Mouse (Mus musculus) spleen, adult 18-20 months (tissue): ENCODE measurements around the gene Zfp382.
"Not testable (repeated sequence)": the region's sequence is repeated elsewhere in the genome, so short reads cannot be mapped to it uniquely, and the experiment has no call there.

Source experiments
- DNase-seq, 2 experiments: peaks; one replicate each; pipeline ENCODE4 v3.0.0; 2022; ENCODE audit warnings: mixed read lengths in 2 of 2

Gene Zfp382

DNA sequence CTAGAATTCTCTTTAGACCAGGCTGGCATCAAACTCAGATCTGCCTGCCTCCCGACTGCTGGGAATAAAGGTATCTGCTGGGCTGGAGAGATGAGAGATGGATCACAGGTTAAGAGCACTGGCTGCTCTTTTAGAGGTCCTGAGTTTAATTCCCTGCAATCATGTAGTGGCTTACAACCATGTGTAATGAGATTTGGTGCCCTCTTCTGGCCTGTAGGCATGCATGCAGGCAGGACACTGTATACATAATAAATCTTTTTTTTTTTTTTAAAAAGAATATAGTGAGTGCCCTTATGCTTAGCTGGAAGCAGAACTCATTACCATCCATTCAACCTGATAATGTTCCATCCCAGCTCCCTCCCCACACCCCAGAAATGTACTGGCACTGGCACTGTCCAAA is 32.3 kb downstream of the Zfp382 start:
- DNase-seq: no peak

- no peak for DNase-seq
Measured at GRCm38 (mm10) chr7:30155507-30155906, 33.8 kb downstream of the Zfp382 start.

- DNase-seq: no peak
Measured at GRCm38 (mm10) chr7:30163113-30163512, 41.4 kb downstream of the Zfp382 start.

- DNase-seq: no peak
Measured at GRCm38 (mm10) chr7:30164745-30165144, 43.0 kb downstream of the Zfp382 start.

- DNase-seq: no peak
Measured at GRCm38 (mm10) chr7:30168914-30169582, 47.3 kb downstream of the Zfp382 start.

DNA sequence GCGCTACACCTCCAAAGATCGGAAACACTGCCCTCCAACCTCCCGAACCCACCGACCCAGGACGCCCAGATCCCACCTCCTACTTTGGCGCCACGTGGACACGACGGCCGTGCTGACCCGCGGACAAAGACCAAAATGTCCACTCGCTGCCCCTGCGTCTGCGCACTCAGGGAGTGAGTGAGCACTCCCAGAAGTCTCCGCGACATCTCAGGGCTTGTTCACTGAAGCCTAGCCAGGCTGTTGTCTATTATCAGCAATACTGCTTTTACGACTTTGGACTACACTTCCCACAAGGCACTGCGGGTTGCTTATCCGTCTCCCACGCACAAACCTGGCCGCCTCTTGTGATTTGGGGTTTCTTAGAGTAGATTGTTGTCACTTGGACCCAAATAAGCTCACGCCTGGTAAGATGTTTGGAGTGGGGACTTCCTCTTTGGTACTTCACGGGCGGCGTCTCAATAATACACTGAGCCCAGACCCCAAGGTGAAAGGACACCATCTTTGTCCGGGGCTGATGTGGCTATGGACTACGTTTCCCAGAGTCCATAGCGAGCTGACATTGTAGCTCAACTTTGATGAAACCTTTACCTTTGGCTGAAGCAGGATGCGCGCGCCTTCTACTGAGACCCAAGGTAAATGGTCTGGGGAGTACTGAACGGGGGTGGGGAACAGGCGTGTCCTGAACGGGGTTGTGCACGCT is 48.0 kb downstream of the Zfp382 start, which contains the start of gene Zfp146:
TSS of gene Zfp146 (minus strand) at position 168 of the 700 bp plus-strand sequence.
- DNase-seq: peak; percentile 76 to 86

DNA sequence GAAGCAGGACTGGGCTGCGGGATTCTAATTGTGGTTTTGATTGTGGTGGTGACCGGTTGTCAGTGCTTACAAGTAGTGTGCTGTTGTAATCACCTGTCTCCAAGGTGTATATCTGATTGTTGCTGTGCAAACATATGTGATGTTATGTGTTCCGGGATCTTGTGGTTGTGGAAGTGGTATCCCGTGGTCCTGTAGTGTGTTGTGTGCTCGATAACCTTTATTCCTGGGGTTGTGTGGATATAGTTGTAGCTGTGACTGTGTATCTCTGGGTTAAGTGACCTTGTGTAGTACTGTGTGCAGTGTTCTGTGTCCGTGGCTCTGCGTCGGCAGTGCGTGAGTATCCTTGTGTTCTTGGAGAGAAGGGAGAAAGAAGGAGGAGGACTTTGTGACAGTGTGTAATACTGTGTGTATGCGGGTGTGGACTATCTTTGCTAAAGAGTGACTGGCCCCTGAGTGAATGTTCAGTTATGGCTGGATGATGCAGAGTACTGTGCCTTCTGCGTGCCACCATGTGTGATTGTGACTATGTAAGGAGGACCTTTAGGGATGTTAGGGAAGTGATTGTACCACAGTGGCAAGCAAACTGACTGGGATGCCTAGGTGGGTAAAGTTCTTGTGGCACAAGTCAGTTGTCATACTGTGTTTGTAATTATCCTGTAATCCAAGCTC is 48.7 kb downstream of the Zfp382 start:
- no peak for DNase-seq

- DNase-seq: no peak
Measured at GRCm38 (mm10) chr7:30176474-30176873, 54.7 kb downstream of the Zfp382 start.

- no peak for DNase-seq
Measured at GRCm38 (mm10) chr7:30178256-30178655, 56.5 kb downstream of the Zfp382 start.

GRCm38 (mm10) chr7:30181308-30181707 is 59.6 kb downstream of the Zfp382 start:
- peak; percentile 42 to 69 for DNase-seq

- DNase-seq: not testable (repeated sequence)
Measured at GRCm38 (mm10) chr7:30181929-30182328, 60.2 kb downstream of the Zfp382 start.

- not testable (repeated sequence) for DNase-seq
Measured at GRCm38 (mm10) chr7:30183189-30183588, 61.4 kb downstream of the Zfp382 start.

GRCm38 (mm10) chr7:30183879-30184289 is 62.1 kb downstream of the Zfp382 start, which contains the start of gene Cox7a1:
TSS of gene Cox7a1 (plus strand) at chr7:30184144.
- DNase-seq: peak; percentile 78 to 81
